Mouse (Mus musculus): ENCODE data around the gene Rps8. TPM values are rescaled to one million over a fixed set of nuclear protein-coding genes. Genes with fewer than 3 reads are reported as not detected.

Rps8 gene
- polyA plus RNA-seq, 1 experiment = 499 TPM

- H3K4me3 ChIP-seq (ENCODE audit: insufficient read depth, low read length) = no peak overlapping the region
- 0 out of 2 replicates have a peak, but pooled peaks have one; percentile 16 for TF ChIP-seq POLR2A (IDR thresholded peaks at IDR 0.05; ENCODE audit: extremely low read depth, insufficient read depth, low read length)
- TF ChIP-seq CTCF (IDR thresholded peaks at IDR 0.05; ENCODE audit: extremely low read depth, insufficient read depth, low read length) = no peak
These were observed 6.5 kb downstream of the Rps8 start for GRCm38 (mm10) chr4:117149291-117150211.

GRCm38 (mm10) chr4:117148815-117149214 is 7.2 kb downstream of the Rps8 start:
- TF ChIP-seq POLR2A (IDR thresholded peaks at IDR 0.05; ENCODE audit: extremely low read depth, insufficient read depth, low read length) (no peak), CTCF (IDR thresholded peaks at IDR 0.05; ENCODE audit: extremely low read depth, insufficient read depth, low read length) (no peak)
- no peak overlapping the region for H3K27ac ChIP-seq (ENCODE audit: insufficient read depth, low read length)
- H3K4me3 ChIP-seq (ENCODE audit: insufficient read depth, low read length) = no peak overlapping the region
- H3K4me1 ChIP-seq (ENCODE audit: control insufficient read depth, insufficient read depth, low read length) = no peaks in the 10 kb centered on the region

More at GRCm38 (mm10) chr4:117149291-117150211, 6.5 kb downstream of the Rps8 start:
- no peaks in the 10 kb centered on the region for H3K4me1 ChIP-seq (ENCODE audit: control insufficient read depth, insufficient read depth, low read length)
- H3K27ac ChIP-seq (ENCODE audit: insufficient read depth, low read length) = no peak overlapping the region

GRCm38 (mm10) chr4:117148047-117148713 is 7.9 kb downstream of the Rps8 start:
- Histone ChIP-seq H3K4me3 (ENCODE audit: insufficient read depth, low read length) (no peak overlapping the region), H3K27ac (ENCODE audit: insufficient read depth, low read length) (no peak overlapping the region), H3K4me1 (ENCODE audit: control insufficient read depth, insufficient read depth, low read length) (no peaks in the 10 kb centered on the region)
- TF ChIP-seq CTCF (IDR thresholded peaks at IDR 0.05; ENCODE audit: extremely low read depth, insufficient read depth, low read length) (no peak), POLR2A (IDR thresholded peaks at IDR 0.05; ENCODE audit: extremely low read depth, insufficient read depth, low read length) (no peak)

- Histone ChIP-seq H3K4me1 (ENCODE audit: control insufficient read depth, insufficient read depth, low read length) (no peaks in the 10 kb centered on the region), H3K4me3 (ENCODE audit: insufficient read depth, low read length) (no peak overlapping the region), H3K27ac (ENCODE audit: insufficient read depth, low read length) (no peak overlapping the region)
- TF ChIP-seq CTCF (IDR thresholded peaks at IDR 0.05; ENCODE audit: extremely low read depth, insufficient read depth, low read length) = peak; percentile 64
- no peak for TF ChIP-seq POLR2A (IDR thresholded peaks at IDR 0.05; ENCODE audit: extremely low read depth, insufficient read depth, low read length)
These were observed 9.9 kb downstream of the Rps8 start for GRCm38 (mm10) chr4:117146176-117146575.

GRCm38 (mm10) chr4:117145248-117145647 is 10.8 kb downstream of the Rps8 start:
- Histone ChIP-seq H3K4me3 (ENCODE audit: insufficient read depth, low read length) (no peak overlapping the region), H3K4me1 (ENCODE audit: control insufficient read depth, insufficient read depth, low read length) (no peaks in the 10 kb centered on the region), H3K27ac (ENCODE audit: insufficient read depth, low read length) (no peak overlapping the region)
- TF ChIP-seq CTCF (IDR thresholded peaks at IDR 0.05; ENCODE audit: extremely low read depth, insufficient read depth, low read length) = no peak
- TF ChIP-seq POLR2A (IDR thresholded peaks at IDR 0.05; ENCODE audit: extremely low read depth, insufficient read depth, low read length) = no peak

- TF ChIP-seq CTCF (IDR thresholded peaks at IDR 0.05; ENCODE audit: extremely low read depth, insufficient read depth, low read length) (no peak), POLR2A (IDR thresholded peaks at IDR 0.05; ENCODE audit: extremely low read depth, insufficient read depth, low read length) (no peak)
These were observed 13.0 kb downstream of the Rps8 start for GRCm38 (mm10) chr4:117143023-117143422.

GRCm38 (mm10) chr4:117140613-117141012 is 15.4 kb downstream of the Rps8 start:
- Histone ChIP-seq H3K27ac (ENCODE audit: insufficient read depth, low read length) (no peak overlapping the region), H3K4me1 (ENCODE audit: control insufficient read depth, insufficient read depth, low read length) (no peaks in the 10 kb centered on the region), H3K4me3 (ENCODE audit: insufficient read depth, low read length) (no peak overlapping the region)
- TF ChIP-seq POLR2A (IDR thresholded peaks at IDR 0.05; ENCODE audit: extremely low read depth, insufficient read depth, low read length) (no peak), CTCF (IDR thresholded peaks at IDR 0.05; ENCODE audit: extremely low read depth, insufficient read depth, low read length) (no peak)

More at GRCm38 (mm10) chr4:117143023-117143422, 13.0 kb downstream of the Rps8 start:
- H3K27ac ChIP-seq (ENCODE audit: insufficient read depth, low read length) = no peak overlapping the region
- H3K4me3 ChIP-seq (ENCODE audit: insufficient read depth, low read length) = no peak overlapping the region
- no peaks in the 10 kb centered on the region for H3K4me1 ChIP-seq (ENCODE audit: control insufficient read depth, insufficient read depth, low read length)

GRCm38 (mm10) chr4:117139217-117139612 is 16.8 kb downstream of the Rps8 start:
- H3K4me3 ChIP-seq (ENCODE audit: insufficient read depth, low read length) = no peak overlapping the region
- H3K4me1 ChIP-seq (ENCODE audit: control insufficient read depth, insufficient read depth, low read length) = no peaks in the 10 kb centered on the region
- TF ChIP-seq POLR2A (IDR thresholded peaks at IDR 0.05; ENCODE audit: extremely low read depth, insufficient read depth, low read length) (no peak), CTCF (IDR thresholded peaks at IDR 0.05; ENCODE audit: extremely low read depth, insufficient read depth, low read length) (peak; percentile 67)
- H3K27ac ChIP-seq (ENCODE audit: insufficient read depth, low read length) = no peak overlapping the region

GRCm38 (mm10) chr4:117138295-117139216 is 17.5 kb downstream of the Rps8 start:
- Histone ChIP-seq H3K27ac (ENCODE audit: insufficient read depth, low read length) (no peak overlapping the region), H3K4me3 (ENCODE audit: insufficient read depth, low read length) (no peak overlapping the region), H3K4me1 (ENCODE audit: control insufficient read depth, insufficient read depth, low read length) (no peaks in the 10 kb centered on the region)
- TF ChIP-seq POLR2A (IDR thresholded peaks at IDR 0.05; ENCODE audit: extremely low read depth, insufficient read depth, low read length) (no peak), CTCF (IDR thresholded peaks at IDR 0.05; ENCODE audit: extremely low read depth, insufficient read depth, low read length) (no peak)

All from cortical plate, adult 2 months (tissue).